Mouse (Mus musculus) embryonic fibroblast, embryonic 13.5 days (primary cell): ENCODE measurements at regions not wholly inside any gene's neighbourhood (a gene's known extent, or its start where the extent isn't known, plus 50 kb on each side); places are given as distances from the start of the nearest gene placed in this dataset.

Source experiments
- H3K27ac ChIP-seq: 2 replicates; pipeline ENCODE4 v1.5.1; 2012; ENCODE audit warnings: low read length, control low read depth, inconsistent platforms; ENCODE audit not compliant: insufficient read depth
- H3K4me1 ChIP-seq: 2 replicates; pipeline ENCODE4 v1.6.1; 2011; ENCODE audit warnings: low read length; ENCODE audit not compliant: control insufficient read depth, insufficient read depth
- H3K4me3 ChIP-seq: 2 replicates; pipeline ENCODE4 v1.5.1; 2011; ENCODE audit warnings: mild to moderate bottlenecking, control low read depth, low read length; ENCODE audit not compliant: insufficient read depth
- CTCF ChIP-seq: IDR thresholded peaks from 2 replicates; pipeline ENCODE4 v1.5.1; 2011; ENCODE audit warnings: mild to moderate bottlenecking, control low read depth, low read length, moderate library complexity, borderline replicate concordance; ENCODE audit not compliant: insufficient read depth
- POLR2A ChIP-seq: IDR thresholded peaks from 2 replicates; pipeline ENCODE4 v1.6.1; 2011; ENCODE audit warnings: low read depth, mild to moderate bottlenecking, control low read depth, low read length, moderate library complexity

DNA sequence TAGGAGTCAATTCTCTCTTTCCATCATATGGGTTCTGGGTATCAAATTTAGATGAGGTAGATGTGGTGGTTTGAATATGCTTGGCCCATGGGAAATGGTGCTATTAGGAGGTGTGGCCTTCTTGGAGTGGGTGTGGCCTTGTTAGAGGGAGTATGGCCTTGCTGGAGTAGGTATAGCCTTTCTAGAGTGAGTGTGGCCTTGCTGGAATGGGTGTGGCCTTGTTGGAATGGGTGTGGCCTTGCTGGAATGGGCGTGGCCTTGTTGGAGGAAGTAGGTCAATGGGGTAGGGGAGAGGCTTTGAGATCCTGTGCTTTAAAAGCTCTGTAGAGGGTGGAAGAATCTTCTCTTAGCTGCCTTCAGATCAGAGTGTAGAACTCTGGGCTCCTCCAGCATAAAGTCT lies 157.8 kb upstream of the Foxn2 start:
- no peaks in the 10 kb centered on the region for H3K4me1 ChIP-seq
- H3K4me3 ChIP-seq: no peak overlapping the region
- H3K27ac ChIP-seq: no peak overlapping the region
- TF ChIP-seq POLR2A (no peak), CTCF (no peak)

DNA sequence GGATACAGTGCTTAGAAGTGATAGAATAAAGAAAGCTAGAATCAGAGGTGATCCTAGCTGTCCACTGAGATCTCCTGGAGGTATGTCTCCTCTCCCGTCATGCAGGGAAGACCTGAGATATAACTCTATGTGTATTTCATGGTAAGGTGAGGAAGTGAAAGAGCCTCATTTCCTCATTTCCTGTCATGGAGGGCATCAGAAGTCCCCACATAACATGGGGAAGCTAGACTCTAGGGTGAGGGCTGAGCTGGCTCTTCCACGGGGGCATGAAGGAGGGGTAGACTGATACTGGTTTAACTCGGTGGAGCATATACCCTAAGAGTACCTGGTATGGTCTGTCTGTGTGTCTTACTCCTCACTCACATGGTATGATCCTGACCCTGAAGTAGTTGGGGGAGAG lies 156.0 kb upstream of the Foxn2 start:
- TF ChIP-seq POLR2A (no peak), CTCF (no peak)
- Histone ChIP-seq H3K27ac (no peak overlapping the region), H3K4me1 (no peaks in the 10 kb centered on the region), H3K4me3 (no peak overlapping the region)

DNA sequence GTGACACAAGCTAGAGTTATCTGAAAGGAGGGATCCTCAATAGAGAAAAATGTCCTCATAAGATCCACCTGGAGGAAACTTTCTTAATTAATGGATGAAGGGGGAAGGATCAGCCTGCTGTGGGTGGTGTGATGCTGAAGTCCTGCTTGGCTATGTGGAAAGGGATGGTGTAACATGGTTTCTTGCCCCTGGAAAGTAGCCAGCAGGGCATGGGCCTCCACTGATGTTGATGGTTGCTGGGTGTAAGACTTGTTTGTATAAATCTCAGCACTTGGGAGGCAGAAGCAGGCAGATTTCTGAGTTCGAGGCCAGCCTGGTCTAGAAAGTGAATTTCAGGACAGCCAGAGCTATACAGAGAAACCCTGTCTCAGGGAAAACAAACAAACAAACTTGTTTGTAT lies 152.7 kb upstream of the Foxn2 start:
- TF ChIP-seq CTCF: no peak
- no peak for TF ChIP-seq POLR2A
- no peaks in the 10 kb centered on the region for H3K4me1 ChIP-seq
- H3K4me3 ChIP-seq: no peak overlapping the region
- no peak overlapping the region for H3K27ac ChIP-seq

DNA sequence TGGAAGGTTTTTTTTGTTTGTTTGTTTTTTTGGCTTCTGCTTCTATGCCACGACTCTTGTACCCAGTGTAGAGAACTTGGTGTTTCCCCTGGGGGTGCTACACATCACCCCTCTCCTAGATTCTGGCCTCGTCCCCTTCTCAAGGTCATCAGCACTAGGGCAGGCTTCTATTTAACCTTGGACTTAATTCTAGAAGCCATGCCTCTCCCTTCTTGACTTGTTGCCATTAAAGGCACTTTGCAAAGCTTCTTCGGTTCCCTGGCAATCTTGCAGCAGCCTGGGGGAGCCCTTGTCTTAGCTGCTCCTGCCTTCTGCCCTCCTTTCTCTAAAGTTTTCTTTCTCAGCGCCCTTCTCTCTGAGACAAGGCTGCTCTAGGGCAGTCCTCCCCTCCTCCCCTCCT lies 143.0 kb upstream of the Foxn2 start:
- TF ChIP-seq CTCF (no peak), POLR2A (no peak)
- Histone ChIP-seq H3K27ac (no peak overlapping the region), H3K4me3 (no peak overlapping the region), H3K4me1 (no peaks in the 10 kb centered on the region)

DNA sequence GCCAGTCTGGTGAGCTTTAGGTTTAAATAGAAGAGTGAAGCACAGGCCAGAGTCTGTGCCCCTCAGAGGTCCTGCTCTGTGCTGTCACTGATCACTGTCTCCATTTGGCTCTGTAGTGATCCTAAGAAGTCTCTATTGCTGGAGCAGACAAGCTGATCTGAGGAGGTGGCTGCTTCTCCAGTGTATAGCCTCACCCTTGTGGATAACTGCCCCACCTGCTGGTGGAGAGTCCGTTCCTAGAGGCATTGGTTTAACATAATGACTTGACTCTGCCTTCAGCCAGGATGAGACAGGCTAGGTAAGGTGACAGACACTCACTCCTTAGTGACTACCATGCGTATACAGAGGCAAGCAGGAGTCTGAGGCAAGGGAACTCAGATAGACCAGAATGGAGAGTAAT lies 136.5 kb upstream of the Foxn2 start:
- Histone ChIP-seq H3K4me1 (no peaks in the 10 kb centered on the region), H3K27ac (no peak overlapping the region), H3K4me3 (no peak overlapping the region)
- TF ChIP-seq CTCF: peak; percentile 38; the same call in 1 of the 2 replicates
- TF ChIP-seq POLR2A: no peak

DNA sequence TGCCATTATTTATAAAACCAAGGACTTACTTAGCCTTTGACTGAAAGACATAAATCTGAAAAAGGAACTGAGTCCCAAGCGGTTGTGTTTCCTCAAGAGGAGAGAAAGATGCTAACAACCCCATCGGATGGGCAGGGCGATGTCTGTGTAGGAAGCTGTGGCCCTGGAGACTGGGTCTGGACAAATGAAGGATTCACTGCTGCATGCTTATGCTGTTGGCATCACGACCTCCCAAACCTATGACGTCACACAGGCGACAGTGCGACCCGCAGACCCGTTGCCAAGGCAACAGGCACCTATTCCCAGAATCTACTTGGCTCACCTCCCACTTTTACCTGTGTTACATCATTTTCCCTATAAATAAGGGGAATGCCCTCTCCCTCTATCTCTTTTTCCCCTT lies 135.3 kb upstream of the Foxn2 start:
- no peak overlapping the region for H3K27ac ChIP-seq
- no peak for TF ChIP-seq CTCF
- TF ChIP-seq POLR2A: no peak
- no peaks in the 10 kb centered on the region for H3K4me1 ChIP-seq
- no peak overlapping the region for H3K4me3 ChIP-seq

DNA sequence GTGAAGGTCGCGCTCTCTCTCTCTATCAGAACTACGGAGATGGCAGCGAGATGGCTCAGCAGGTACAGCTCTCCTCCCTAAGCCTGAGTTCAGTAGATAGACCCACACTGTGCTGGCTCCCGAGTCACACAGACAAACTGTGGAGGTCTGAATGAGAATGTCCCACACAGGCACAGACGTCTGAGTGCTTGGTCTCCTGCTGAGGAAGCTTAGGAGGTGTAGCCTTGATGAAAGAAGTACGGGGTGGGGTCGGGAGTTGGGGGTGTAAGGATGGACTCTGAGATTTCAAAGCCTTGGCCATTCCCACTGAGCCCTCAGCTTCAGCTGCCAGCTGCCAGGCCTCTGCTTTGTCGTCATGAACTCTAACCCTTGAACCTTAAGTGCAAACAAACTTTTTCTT lies 134.2 kb upstream of the Foxn2 start:
- TF ChIP-seq CTCF: no peak
- no peak for TF ChIP-seq POLR2A
- Histone ChIP-seq H3K4me3 (no peak overlapping the region), H3K27ac (no peak overlapping the region), H3K4me1 (no peaks in the 10 kb centered on the region)

DNA sequence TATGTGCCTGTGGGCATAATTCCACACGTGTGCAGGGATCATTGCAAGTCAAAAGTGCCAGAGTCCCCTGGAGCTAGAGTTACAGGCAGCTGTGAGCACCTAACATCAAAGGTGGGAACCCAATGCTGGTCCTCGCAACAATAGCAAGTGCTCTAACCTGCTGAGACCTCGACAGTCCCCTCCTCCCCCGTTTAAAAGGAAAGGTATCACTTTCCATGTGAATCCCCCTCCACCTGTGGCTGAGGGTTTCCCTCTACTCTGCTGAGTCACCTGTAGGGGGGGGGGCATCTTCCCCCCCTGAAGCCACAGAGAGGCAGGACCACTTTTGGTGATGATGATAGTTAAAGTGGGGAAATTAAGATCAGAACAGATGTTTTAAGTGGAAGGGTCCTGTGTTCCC lies 133.4 kb upstream of the Foxn2 start:
- TF ChIP-seq CTCF (no peak), POLR2A (no peak)
- no peaks in the 10 kb centered on the region for H3K4me1 ChIP-seq
- H3K27ac ChIP-seq: no peak overlapping the region
- H3K4me3 ChIP-seq: no peak overlapping the region

DNA sequence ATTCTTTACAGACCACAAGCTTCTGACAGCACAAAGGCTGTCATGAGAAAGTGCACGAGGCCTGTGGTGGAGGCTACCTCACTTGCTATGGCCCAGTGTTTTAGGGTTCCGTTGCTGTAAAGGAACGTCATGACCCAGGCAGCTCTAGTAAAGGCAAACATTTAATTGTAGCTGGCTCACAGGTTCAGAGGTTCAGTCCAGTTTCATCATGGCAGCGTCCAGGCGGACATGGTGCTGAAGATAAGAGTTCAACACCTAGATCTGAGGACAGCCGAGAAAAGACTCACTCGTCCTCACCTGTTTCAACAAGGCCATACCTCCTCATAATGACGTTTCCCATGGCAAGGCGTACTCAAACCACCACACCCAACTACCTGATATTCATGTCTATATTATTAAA lies 132.7 kb upstream of the Foxn2 start:
- Histone ChIP-seq H3K27ac (no peak overlapping the region), H3K4me3 (no peak overlapping the region)
- TF ChIP-seq CTCF (no peak), POLR2A (no peak)

DNA sequence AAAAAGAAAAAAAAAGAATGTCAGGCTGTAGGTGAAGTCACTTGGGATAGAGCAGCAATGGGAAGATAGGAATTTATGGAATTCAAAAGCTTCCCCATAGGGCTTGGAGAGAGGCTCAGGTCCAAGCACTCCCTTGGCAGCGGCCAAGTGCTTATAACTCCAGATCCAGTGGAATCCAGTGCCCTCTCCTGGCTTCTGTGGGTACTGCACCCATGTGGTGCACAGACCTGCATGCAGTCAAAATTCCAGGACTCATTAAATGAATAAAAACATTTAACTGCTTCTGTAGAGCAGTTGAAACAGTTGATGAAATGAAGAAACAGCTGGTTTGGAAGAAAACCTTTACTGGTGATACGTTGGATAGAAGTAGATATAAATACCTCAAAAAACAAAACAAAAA lies 127.6 kb upstream of the Foxn2 start:
- H3K4me1 ChIP-seq: no peaks in the 10 kb centered on the region
- no peak overlapping the region for H3K4me3 ChIP-seq
- no peak overlapping the region for H3K27ac ChIP-seq
- TF ChIP-seq CTCF (no peak), POLR2A (no peak)

More for the DNA sequence above, 132.7 kb upstream of the Foxn2 start:
- H3K4me1 ChIP-seq: no peaks in the 10 kb centered on the region
